Mouse (Mus musculus) kidney, adult 2 months (tissue): ENCODE measurements at regions not wholly inside any gene's neighbourhood (a gene's known extent, or its start where the extent isn't known, plus 50 kb on each side); places are given as distances from the start of the nearest gene placed in this dataset.

Experiments
- DNase-seq: peaks from one replicate; pipeline ENCODE4 v3.0.0; 2021
- H3K27ac ChIP-seq: fragments of 200-500 bp; 2 replicates; pipeline ENCODE4 v1.5.1; 2012; ENCODE audit warnings: low read depth, low read length, control low read depth, inconsistent platforms; ENCODE audit not compliant: insufficient read depth
- H3K27me3 ChIP-seq: fragments of 200-500 bp; replicated peaks from 2 replicates; pipeline ENCODE4 v1.6.1; 2012; ENCODE audit warnings: mild to moderate bottlenecking, moderate library complexity, low read length, inconsistent platforms; ENCODE audit not compliant: control insufficient read depth, insufficient read depth
- H3K36me3 ChIP-seq: fragments of 200-500 bp; 2 replicates; pipeline ENCODE4 v1.6.1; 2012; ENCODE audit warnings: mild to moderate bottlenecking, moderate library complexity, low read length, inconsistent platforms; ENCODE audit not compliant: control insufficient read depth, insufficient read depth
- H3K4me1 ChIP-seq: fragments of 200-500 bp; 2 replicates; pipeline ENCODE4 v1.6.1; 2011; ENCODE audit warnings: low read length; ENCODE audit not compliant: control insufficient read depth, insufficient read depth
- H3K4me3 ChIP-seq: fragments of 200-500 bp; 2 replicates; pipeline ENCODE4 v1.5.1; 2011; ENCODE audit warnings: mild to moderate bottlenecking, low read depth, low read length, control low read depth; ENCODE audit not compliant: insufficient read depth
- CTCF ChIP-seq: fragments of 200-500 bp; conservative IDR thresholded peaks from 2 replicates; pipeline ENCODE4 v1.5.1; 2011; ENCODE audit warnings: low read depth, mild to moderate bottlenecking, control low read depth, low read length, moderate library complexity, mixed read lengths; ENCODE audit not compliant: insufficient read depth, insufficient read length
- POLR2A ChIP-seq: fragments of 200-500 bp; IDR thresholded peaks from one replicate; pipeline ENCODE4 v1.6.1; 2011; ENCODE audit warnings: low read depth, low read length, control low read depth
- WGBS: fragments of 180-500 bp; shearing (Covaris S2); methylation state at CpG from one replicate; pipeline ENCODE4 v1.1.7; 2018; 5-methylcytosine and 5-hydroxymethylcytosine counted together

- H3K4me1 ChIP-seq, result no peaks in the 10 kb centered on the region
- TF ChIP-seq CTCF, result peak; percentile 65
- no peak for TF ChIP-seq POLR2A
- peak; percentile 62 for DNase-seq
- WGBS, result 5% methylated on average over 5 of the region's 5 CpGs
- no peaks in the 10 kb centered on the region for H3K27me3 ChIP-seq
- H3K36me3 ChIP-seq, result no peaks in the 10 kb centered on the region
- H3K4me3 ChIP-seq, result no peak overlapping the region
- no peak overlapping the region for H3K27ac ChIP-seq
Observed at GRCm38 (mm10) chr10:38875667-38876245, 54.2 kb upstream of the Rfpl4b start.

GRCm38 (mm10) chr10:38879271-38879670, 57.7 kb upstream of the Rfpl4b start:
- TF ChIP-seq POLR2A (no peak), CTCF (no peak)
- H3K4me1 ChIP-seq, result no peaks in the 10 kb centered on the region
- no peak overlapping the region for H3K4me3 ChIP-seq
- no peaks in the 10 kb centered on the region for H3K36me3 ChIP-seq
- WGBS, result 87% methylated on average over 7 of the region's 7 CpGs
- DNase-seq, result no peak
- H3K27ac ChIP-seq, result no peak overlapping the region
- H3K27me3 ChIP-seq, result no peaks in the 10 kb centered on the region

- H3K27me3 ChIP-seq, result no peaks in the 10 kb centered on the region
- TF ChIP-seq CTCF (no peak), POLR2A (no peak)
- H3K27ac ChIP-seq, result no peak overlapping the region
- DNase-seq, result peak; percentile 20
- 47% methylated on average over 7 of the region's 7 CpGs for WGBS
- no peaks in the 10 kb centered on the region for H3K36me3 ChIP-seq
- no peaks in the 10 kb centered on the region for H3K4me1 ChIP-seq
- H3K4me3 ChIP-seq, result no peak overlapping the region
Observed at GRCm38 (mm10) chr10:38880642-38881187, 59.1 kb upstream of the Rfpl4b start.

GRCm38 (mm10) chr10:38882154-38882553, 60.6 kb upstream of the Rfpl4b start:
- WGBS, result 77% methylated on average over 6 of the region's 6 CpGs
- H3K4me3 ChIP-seq, result no peak overlapping the region
- no peaks in the 10 kb centered on the region for H3K4me1 ChIP-seq
- H3K27ac ChIP-seq, result no peak overlapping the region
- TF ChIP-seq POLR2A, result no peak
- no peak for TF ChIP-seq CTCF
- no peaks in the 10 kb centered on the region for H3K36me3 ChIP-seq
- peak; percentile 46 for DNase-seq
- H3K27me3 ChIP-seq, result no peaks in the 10 kb centered on the region

DNA sequence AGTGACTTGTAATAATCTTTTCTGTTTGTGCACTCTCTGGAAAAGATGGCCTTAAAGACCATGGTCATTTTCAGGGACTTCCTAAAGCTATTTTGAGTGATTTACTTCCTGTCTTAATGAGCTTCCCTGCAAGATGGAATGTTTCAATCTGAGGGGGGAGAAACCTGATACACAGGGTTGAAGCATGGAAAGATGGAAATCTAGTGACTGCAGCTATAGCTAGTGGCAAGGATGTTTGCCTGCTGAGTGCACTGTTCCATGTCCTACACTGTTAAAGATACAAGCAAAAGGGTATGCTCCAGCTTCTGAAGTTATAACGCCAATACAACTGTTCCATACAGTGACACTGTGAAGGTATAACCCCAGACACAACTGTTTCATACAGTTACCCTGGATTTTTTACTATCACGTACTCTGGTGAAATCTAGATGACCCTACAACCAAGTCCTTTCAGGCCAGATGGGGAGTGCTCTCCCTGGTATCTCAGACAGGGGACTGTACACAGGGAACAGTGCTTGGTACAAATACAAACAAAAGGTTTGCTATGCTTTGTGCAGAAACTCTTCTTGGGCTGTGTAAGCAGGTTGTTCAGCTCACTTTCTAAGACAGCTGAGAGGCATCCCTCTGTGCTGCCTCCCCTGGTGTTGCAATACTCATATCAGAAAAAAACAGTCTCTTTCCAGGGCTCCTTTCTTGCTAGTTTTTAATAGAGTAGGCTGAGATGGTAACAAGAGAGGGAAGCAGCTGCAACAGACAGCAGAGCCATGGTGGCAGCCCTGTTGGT, 62.4 kb upstream of the Rfpl4b start:
- DNase-seq, result no peak
- Histone ChIP-seq H3K27me3 (no peaks in the 10 kb centered on the region), H3K36me3 (no peaks in the 10 kb centered on the region), H3K4me3 (no peak overlapping the region), H3K27ac (no peak overlapping the region), H3K4me1 (no peaks in the 10 kb centered on the region)
- WGBS, result 52% methylated on average over 2 of the region's 2 CpGs
- TF ChIP-seq POLR2A, result no peak
- no peak for TF ChIP-seq CTCF

GRCm38 (mm10) chr10:38884641-38885040, 63.1 kb upstream of the Rfpl4b start:
- DNase-seq, result no peak
- no peak overlapping the region for H3K27ac ChIP-seq

GRCm38 (mm10) chr10:38886441-38886840, 64.9 kb upstream of the Rfpl4b start:
- Histone ChIP-seq H3K27me3 (no peaks in the 10 kb centered on the region), H3K27ac (no peak overlapping the region), H3K4me1 (no peaks in the 10 kb centered on the region), H3K4me3 (no peak overlapping the region), H3K36me3 (no peaks in the 10 kb centered on the region)
- WGBS, result 56% methylated on average over 2 of the region's 2 CpGs
- no peak for TF ChIP-seq CTCF
- TF ChIP-seq POLR2A, result no peak
- DNase-seq, result no peak

More at GRCm38 (mm10) chr10:38884641-38885040, 63.1 kb upstream of the Rfpl4b start:
- H3K27me3 ChIP-seq, result no peaks in the 10 kb centered on the region
- H3K4me3 ChIP-seq, result no peak overlapping the region
- no peak for TF ChIP-seq CTCF
- no peak for TF ChIP-seq POLR2A
- no peaks in the 10 kb centered on the region for H3K4me1 ChIP-seq
- WGBS, result 75% methylated on average over 4 of the region's 4 CpGs
- H3K36me3 ChIP-seq, result no peaks in the 10 kb centered on the region
